Mouse (Mus musculus): ENCODE results near the gene Pef1.

Gene Pef1

DNA sequence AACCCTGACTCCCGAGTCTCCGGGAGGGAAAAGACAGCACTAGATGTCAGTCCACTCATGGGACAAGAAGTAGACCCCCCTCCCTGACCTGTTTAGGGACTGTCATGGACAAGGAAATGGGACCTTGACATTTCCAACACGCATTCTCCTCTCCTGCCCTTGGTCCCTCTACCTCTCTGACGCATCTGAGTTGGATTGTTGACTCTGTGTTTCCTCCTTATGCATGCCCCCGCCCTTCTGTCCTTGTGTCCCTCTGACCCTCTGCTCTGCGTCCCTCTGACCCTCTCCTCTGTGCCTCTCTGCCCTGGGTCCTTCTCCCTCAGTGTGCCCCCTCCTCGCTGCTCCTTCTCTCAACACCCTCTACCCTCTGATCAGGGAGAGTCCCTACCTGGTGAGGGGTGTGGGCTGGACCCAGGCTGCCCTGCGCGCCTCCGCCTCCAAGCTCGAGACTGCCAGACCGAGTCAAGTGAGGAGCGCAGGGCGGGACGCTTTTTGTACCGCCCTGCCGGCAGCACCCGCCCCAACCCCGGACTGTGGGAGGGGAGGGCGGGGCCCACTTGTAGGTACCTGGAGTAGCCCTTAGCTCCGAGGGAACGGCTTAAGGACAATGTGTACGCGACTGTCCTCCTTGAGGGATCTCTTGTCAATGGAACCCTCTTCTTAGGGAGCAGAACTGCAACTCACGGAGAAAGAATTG is 72.1 kb downstream of the Pef1 start:
- DNase-seq (ENCODE audit: low read depth, low spot score), result no peak

DNA sequence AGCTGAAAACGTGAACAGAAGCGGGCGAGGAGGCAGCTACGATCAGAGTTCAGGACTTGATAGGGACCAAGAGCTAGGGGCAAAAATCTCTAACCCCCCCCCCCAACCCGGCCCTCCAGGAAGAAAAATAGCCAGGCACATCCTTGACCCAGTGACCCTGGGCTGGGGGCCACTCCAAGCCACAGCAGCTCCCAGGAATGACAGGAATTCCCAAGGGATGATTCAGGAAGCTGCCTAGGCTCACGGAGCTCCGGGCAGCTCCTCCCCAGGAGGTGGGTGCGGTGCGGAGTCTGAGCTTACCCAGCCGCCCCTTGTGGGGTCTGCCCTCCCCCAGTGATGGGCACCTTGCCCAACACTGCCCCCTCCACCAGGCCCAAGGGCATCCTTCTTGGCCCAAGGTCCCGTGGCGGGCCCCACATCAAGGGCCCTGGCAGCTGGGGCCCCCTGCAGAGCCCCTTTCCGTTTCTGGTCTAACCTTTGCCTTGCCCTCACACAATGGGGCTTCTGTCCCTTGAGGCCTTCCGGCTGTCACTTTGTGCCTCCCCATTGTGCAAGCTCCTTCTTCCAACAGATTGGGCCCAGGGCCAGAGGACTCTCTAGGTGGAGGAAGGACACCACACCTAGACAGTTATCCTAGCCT is 72.8 kb downstream of the Pef1 start, which contains the start of gene Tinagl1:
Tinagl1 (minus strand) TSS at position 51 of the 640 bp plus-strand sequence.
- no peak for DNase-seq (ENCODE audit: low read depth, low spot score)

DNA sequence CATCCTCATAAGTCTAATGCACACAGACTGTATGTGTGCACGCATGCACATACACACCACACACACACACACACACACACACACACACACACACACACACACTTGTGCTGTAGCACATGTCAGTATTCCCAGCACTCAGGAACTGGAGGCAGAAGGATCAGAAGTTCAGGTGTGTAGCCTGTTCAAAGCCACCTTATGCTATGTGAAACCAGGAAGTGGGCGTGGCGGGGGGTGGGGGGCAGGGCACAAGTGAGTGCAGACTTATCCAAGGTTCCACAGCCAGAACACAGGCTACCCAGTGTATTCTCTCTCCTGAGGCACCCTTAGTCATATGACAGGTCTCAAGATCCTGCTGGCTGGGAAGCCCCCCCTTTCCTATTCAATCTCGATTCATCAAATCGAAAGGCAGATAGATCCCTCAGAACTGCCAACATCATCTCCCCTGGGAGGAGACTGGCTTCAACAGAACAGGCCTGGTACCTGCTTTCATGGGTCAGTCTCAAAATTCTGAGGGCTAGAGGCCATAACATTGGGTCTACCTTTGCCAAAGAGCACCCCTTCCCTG is 73.9 kb downstream of the Pef1 start:
- DNase-seq (ENCODE audit: low read depth, low spot score), result no peak

DNA sequence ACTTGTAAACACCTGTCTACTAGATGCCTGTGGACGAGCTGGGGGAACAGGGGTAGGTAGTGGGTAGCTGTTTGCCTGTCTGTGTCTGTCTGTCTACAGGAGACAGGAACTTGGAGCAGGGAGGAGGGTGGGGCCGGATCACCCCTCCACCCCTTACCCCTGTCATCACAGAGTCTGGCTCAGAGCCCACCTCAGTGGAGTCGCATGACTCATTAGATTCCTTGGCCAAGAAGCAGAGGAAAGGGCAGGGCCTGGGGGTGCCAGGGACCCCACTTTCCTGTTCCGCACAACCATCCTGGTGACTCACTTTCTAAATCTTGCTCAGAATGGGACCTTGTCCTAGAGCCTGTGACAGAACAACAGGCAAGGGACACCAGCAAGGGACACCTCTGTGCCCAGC is 74.7 kb downstream of the Pef1 start:
- DNase-seq (ENCODE audit: low read depth, low spot score), result no peak

DNA sequence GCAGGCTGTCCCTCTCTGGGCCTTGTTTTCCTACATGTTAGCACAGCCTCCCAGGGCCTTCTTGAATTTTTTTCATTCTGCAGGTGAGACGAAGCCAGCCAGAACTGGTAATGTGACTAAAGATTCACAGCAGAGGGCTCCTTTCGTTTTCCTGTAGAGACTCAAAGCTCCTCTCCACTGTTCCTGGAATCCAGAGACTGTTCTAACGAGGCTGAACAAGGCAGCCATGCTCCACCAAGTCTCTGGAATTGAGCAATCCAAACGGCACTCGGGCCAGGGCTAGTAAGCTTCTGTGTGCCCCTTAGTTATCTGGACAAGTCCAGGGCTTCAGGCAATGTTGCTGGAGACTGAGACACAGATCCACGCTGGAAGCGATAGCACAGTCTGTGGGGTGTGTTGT is 75.2 kb downstream of the Pef1 start:
- DNase-seq (ENCODE audit: low read depth, low spot score), result no peak

Measured in retina, postnatal 7 days (tissue).